Mouse (Mus musculus) lung, adult 2 months (tissue): ENCODE measurements around the gene Osr1.

Source experiments
- CTCF ChIP-seq: fragments of 200-500 bp; IDR thresholded peaks from 2 replicates; pipeline ENCODE4 v1.5.1; 2011; ENCODE audit warnings: mild to moderate bottlenecking, low read length, control low read depth; ENCODE audit not compliant: insufficient read depth
- POLR2A ChIP-seq: fragments of 200-500 bp; IDR thresholded peaks from 2 replicates; pipeline ENCODE4 v1.6.1; 2011; ENCODE audit warnings: low read depth, mild to moderate bottlenecking, control low read depth, low read length, borderline replicate concordance; ENCODE audit errors: extremely low read depth

- no peak for TF ChIP-seq CTCF
- no peak for TF ChIP-seq POLR2A
Observed at GRCm38 (mm10) chr12:9576043-9576538, 6.2 kb downstream of the Osr1 start.
